8 mouse cellular contexts compared by ENCODE assay signal in the genomic region with DNA sequence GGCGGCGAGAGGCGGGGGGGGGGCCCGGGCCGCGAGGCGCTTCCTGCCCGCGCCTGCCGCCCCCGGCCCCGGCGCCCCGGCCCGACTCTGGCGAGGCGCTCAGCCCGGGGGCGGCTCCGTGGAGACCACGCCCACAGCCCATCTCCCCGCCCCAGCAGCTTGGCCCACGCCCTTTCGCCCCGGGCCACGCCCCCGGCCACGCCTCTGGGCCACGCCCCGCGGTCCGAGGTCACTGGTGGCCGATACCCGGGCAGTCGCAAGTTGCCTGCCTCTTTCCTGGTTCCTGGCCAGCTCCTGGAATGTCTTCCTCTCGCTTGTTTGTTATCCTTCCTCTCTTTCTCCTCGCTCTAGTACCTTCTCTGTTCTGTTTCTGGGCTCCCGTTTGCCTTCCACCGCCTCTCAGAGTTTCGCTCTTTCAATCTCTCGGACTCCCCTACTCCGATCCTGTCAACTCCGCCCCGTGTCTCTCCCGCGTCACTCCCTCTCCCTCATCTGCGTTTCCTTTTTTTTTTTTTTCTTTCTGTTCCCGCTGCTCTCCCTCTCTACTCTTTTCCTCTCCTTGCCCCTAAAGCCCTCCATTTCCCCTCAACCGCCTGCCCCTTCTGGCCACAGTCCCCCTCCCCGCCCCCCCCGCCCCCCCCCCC. TPM values are rescaled to one million over a fixed set of nuclear protein-coding genes. Genes with fewer than 3 reads are reported as not detected.
DNase-seq lines count a peak whose midpoint lies in the region; ATAC-seq and TF ChIP-seq lines count a peak whose summit lies in the region.

A gene (minus strand): TSS at position 129 of the 644 bp plus-strand sequence.

- TF ChIP-seq CTCF in gastrocnemius, adult 2 months (IDR thresholded peaks at IDR 0.05), result no peak

- under 1% methylated on average over 29 of the region's 51 CpGs for WGBS in hindbrain, embryonic 16.5 days

- peak within 1 kb of the TSS; percentile 81 for H3K4me3 ChIP-seq in gastrocnemius, adult 2 months
- peak within 1 kb of the TSS; percentile 61 for H3K4me3 ChIP-seq in hindbrain, embryonic 16.5 days (ENCODE audit: low read length)

- H3K27ac ChIP-seq in gastrocnemius, adult 2 months, result peak within 1 kb of the TSS; percentile 94
- peak within 1 kb of the TSS; percentile 49; the same call in 1 of the 2 replicates for H3K27ac ChIP-seq in hindbrain, embryonic 16.5 days (ENCODE audit: low read depth, low read length)

- peak; percentile 85 for DNase-seq in ZHBTc4 (ENCODE audit: low read depth, low spot score)
- DNase-seq in gastrocnemius, adult 2 months, result peak; percentile 97
- DNase-seq in left cerebral cortex, adult 11 months (ENCODE audit: low spot score), result peak; percentile 72
- peak; percentile 97 to 98 for DNase-seq in lung, postnatal 4 days
- peak; percentile 91 for DNase-seq in retina, postnatal 1 day
- peak; percentile 98 for DNase-seq in thymus, postnatal 4 days

- intact Hi-C loops in gastrocnemius, adult 2 months (cut with DNase I), result loop anchor here (5.0 kb wide), 1 partner anchor 38 kb away; no protein-coding TSS in a partner anchor

- H3K9me3 ChIP-seq in hindbrain, embryonic 16.5 days (ENCODE audit: control insufficient read depth, low read length), result no peaks in the 10 kb centered on the region

- peaks cover 12% of the 10 kb centered on the region for H3K4me1 ChIP-seq in hindbrain, embryonic 16.5 days (ENCODE audit: control insufficient read depth, insufficient read depth, low read depth, low read length)

- ATAC-seq in common myeloid progenitor, adult 5-6 weeks (replicated peaks; ENCODE audit: low read depth, poor library complexity, severe bottlenecking), result peak; percentile 62
- ATAC-seq in hindbrain, embryonic 16.5 days, result peak; percentile 71

- H3K36me3 ChIP-seq in hindbrain, embryonic 16.5 days (ENCODE audit: control insufficient read depth, insufficient read depth, low read length), result no peaks in the 10 kb centered on the region

- H3K9ac ChIP-seq in hindbrain, embryonic 16.5 days (ENCODE audit: low read depth, low read length), result peak within 1 kb of the TSS; percentile 50

- H3K4me2 ChIP-seq in hindbrain, embryonic 16.5 days (ENCODE audit: low read length), result peak within 1 kb of the TSS; percentile 94

- peaks cover 32% of the 10 kb centered on the region for H3K27me3 ChIP-seq in hindbrain, embryonic 16.5 days (replicated peaks; ENCODE audit: control insufficient read depth, insufficient read depth, low read length)

RNA-seq across cellular contexts. Expression of the gene that starts here (rescaled TPM):
- 8.5 and 14.2 TPM in 2 replicates for total RNA-seq in common myeloid progenitor, adult 5-6 weeks (2017)
- total RNA-seq in gastrocnemius, adult 2 months (2021), result 10 to 100 TPM; 14.7 to 26.7 TPM
- 8.5 and 10.5 TPM in 2 replicates for polyA plus RNA-seq in hindbrain, embryonic 16.5 days (2015; fragmentation: Nextera tagmentation; extraction: Ambion mirVana)

Comparison
In these comparisons a context has a peak if more than half of its experiments do, and no peak if none do; other contexts are left out.
1. Peak in every context shown above with its lines: DNase-seq, ATAC-seq, H3K4me3 ChIP-seq and H3K27ac ChIP-seq.